Mouse (Mus musculus) neural tube, embryonic 13.5 days (tissue): ENCODE results near the gene Cln3. TPM values are rescaled to one million over a fixed set of nuclear protein-coding genes. Genes with fewer than 3 reads are reported as not detected.

Source experiments
- ATAC-seq: fragments of 200-750 bp; cut with Nextera tagmentation; 2 replicates; pipeline ENCODE4 v1.8.0; 2017; ENCODE audit warnings: low read depth, mild to moderate bottlenecking, moderate TSS enrichment, moderate library complexity
- H3K27ac ChIP-seq: fragments of 300-500 bp; sonication (generic); replicated peaks from 2 replicates; pipeline ENCODE4 v1.5.1; 2015; ENCODE audit warnings: moderate library complexity, mild to moderate bottlenecking, inconsistent platforms
- H3K27me3 ChIP-seq: fragments of 300-500 bp; sonication (generic); 2 replicates; pipeline ENCODE4 v1.6.1; 2015; ENCODE audit warnings: mild to moderate bottlenecking, inconsistent platforms
- H3K36me3 ChIP-seq: fragments of 300-500 bp; sonication (generic); 2 replicates; pipeline ENCODE4 v1.6.1; 2015; ENCODE audit warnings: mild to moderate bottlenecking, inconsistent platforms
- H3K4me1 ChIP-seq: fragments of 300-500 bp; sonication (generic); replicated peaks from 2 replicates; pipeline ENCODE4 v1.6.1; 2015; ENCODE audit warnings: inconsistent platforms
- H3K4me2 ChIP-seq: fragments of 300-500 bp; sonication (generic); 2 replicates; pipeline ENCODE4 v1.6.1; 2015; ENCODE audit warnings: inconsistent platforms, mild to moderate bottlenecking, moderate library complexity
- H3K4me3 ChIP-seq: fragments of 300-500 bp; sonication (generic); 2 replicates; pipeline ENCODE4 v1.5.1; 2015; ENCODE audit warnings: mild to moderate bottlenecking, inconsistent platforms
- H3K9ac ChIP-seq: fragments of 300-500 bp; sonication (generic); 2 replicates; pipeline ENCODE4 v1.6.1; 2015; ENCODE audit warnings: moderate library complexity, mild to moderate bottlenecking, inconsistent platforms
- H3K9me3 ChIP-seq: fragments of 300-500 bp; sonication (generic); 2 replicates; pipeline ENCODE4 v1.6.1; 2016; ENCODE audit warnings: inconsistent platforms
- WGBS: fragments of 180-500 bp; shearing (Covaris S2); methylation state at CpG from one replicate; pipeline ENCODE4 v1.1.7; 2015; 5-methylcytosine and 5-hydroxymethylcytosine counted together
- polyA plus RNA-seq: library from polyadenylated mRNA; unstranded; fragments of >200 nt; fragmentation: Nextera tagmentation; extraction: Ambion mirVana; gene quantifications from 2 replicates; pipeline ENCODE4 v1.2.1, GENCODE M21; 2015

Cln3 gene
- polyA plus RNA-seq, 1 experiment from 2014 or later: 26.3 TPM

DNA sequence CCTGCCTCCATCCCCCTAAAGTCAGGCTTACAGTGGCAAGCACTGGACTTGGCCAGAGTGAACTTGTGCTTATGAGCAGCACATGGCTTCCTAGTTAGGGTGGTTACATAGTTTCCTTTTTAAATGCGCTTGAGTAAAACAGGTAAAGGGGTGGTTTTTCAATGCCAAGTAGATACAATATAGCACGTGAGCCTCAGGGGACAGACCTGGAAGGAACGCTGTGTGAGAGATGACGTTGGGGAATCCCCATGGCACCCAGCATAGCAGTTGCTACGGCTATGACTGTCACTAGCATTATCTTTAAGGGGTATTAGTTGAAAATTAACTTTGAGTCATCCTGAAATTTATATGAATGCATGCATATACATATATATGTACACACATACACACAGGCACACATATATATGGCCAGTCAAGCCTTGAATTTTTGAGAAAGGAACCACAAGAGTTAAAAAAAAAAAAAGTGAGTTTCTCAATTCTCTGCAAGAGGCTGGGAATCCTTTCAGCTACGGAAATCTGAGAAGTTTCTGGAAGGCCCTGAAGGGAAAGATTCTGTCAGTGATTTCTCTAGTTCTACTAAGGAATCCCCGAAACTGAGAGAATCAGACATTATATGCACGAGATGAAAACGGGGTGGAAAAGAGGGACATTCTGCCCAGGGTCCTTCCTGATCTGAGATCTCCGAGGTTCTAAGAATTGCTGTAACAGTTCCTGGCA is 34.1 kb upstream of the Cln3 start:
- Histone ChIP-seq H3K4me2 (no peak overlapping the region), H3K27me3 (no peaks in the 10 kb centered on the region), H3K4me1 (peaks cover 5% of the 10 kb centered on the region), H3K4me3 (no peak overlapping the region), H3K9me3 (no peaks in the 10 kb centered on the region), H3K27ac (no peak overlapping the region), H3K36me3 (no peaks in the 10 kb centered on the region), H3K9ac (no peak overlapping the region)
- 84% methylated on average over 10 of the region's 10 CpGs for WGBS
- no peak for ATAC-seq

DNA sequence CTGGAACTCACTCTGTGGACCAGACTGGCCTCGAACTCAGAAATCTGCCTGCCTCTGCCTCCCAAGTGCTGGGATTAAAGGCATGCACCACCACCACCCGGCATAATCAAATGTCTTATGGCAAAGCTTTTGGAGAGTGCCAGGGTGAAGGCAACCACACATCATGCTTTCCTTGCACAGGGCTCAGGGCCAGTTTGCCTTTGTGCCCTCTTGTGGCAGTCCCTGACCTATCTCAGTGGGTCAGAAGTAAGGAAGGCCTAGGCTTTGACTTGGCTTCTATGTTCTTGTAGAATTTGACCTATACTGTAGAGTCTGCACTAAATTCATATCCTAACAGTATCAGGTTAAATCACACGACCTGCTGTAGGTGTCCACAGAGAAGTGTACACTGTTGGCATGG is 31.1 kb upstream of the Cln3 start:
- 75% methylated on average over 3 of the region's 3 CpGs for WGBS
- Histone ChIP-seq H3K36me3 (no peaks in the 10 kb centered on the region), H3K27me3 (no peaks in the 10 kb centered on the region), H3K4me2 (no peak overlapping the region), H3K4me3 (no peak overlapping the region), H3K9ac (no peak overlapping the region), H3K9me3 (no peaks in the 10 kb centered on the region), H3K27ac (no peak overlapping the region), H3K4me1 (no peaks in the 10 kb centered on the region)
- ATAC-seq: no peak

- 76% methylated on average over 3 of the region's 3 CpGs for WGBS
- H3K27ac ChIP-seq: no peak overlapping the region
- H3K27me3 ChIP-seq: no peaks in the 10 kb centered on the region
- H3K9ac ChIP-seq: no peak overlapping the region
- no peaks in the 10 kb centered on the region for H3K9me3 ChIP-seq
- no peak overlapping the region for H3K4me3 ChIP-seq
- no peaks in the 10 kb centered on the region for H3K4me1 ChIP-seq
- no peak for ATAC-seq
- no peak overlapping the region for H3K4me2 ChIP-seq
- H3K36me3 ChIP-seq: no peaks in the 10 kb centered on the region
Measured at GRCm38 (mm10) chr7:126612736-126613135, 27.1 kb upstream of the Cln3 start.

DNA sequence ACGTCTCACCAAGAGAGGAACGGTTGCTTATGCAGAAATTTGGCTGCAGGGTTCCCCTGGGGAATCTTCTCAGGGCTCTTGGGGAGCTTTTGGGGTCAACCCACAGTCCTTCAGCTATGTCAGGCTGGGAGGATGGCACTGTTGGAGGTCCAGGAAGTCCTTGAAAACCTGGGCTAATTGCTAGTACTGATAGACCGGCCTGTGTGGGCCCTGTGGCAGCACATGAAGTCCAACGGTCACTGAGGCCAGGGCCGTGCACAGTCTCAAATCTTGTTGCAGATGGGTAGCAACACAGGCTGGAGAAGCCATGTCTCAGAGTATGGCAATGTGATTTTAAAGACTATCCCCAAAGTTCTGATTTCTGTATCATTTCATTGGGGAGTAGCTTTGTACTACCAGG is 22.2 kb upstream of the Cln3 start:
- H3K4me1 ChIP-seq: no peaks in the 10 kb centered on the region
- no peak overlapping the region for H3K9ac ChIP-seq
- no peaks in the 10 kb centered on the region for H3K9me3 ChIP-seq
- H3K27me3 ChIP-seq: no peaks in the 10 kb centered on the region
- no peak overlapping the region for H3K4me3 ChIP-seq
- no peak overlapping the region for H3K27ac ChIP-seq
- no peaks in the 10 kb centered on the region for H3K36me3 ChIP-seq
- WGBS: 91% methylated on average over 5 of the region's 5 CpGs
- H3K4me2 ChIP-seq: no peak overlapping the region
- ATAC-seq: no peak

DNA sequence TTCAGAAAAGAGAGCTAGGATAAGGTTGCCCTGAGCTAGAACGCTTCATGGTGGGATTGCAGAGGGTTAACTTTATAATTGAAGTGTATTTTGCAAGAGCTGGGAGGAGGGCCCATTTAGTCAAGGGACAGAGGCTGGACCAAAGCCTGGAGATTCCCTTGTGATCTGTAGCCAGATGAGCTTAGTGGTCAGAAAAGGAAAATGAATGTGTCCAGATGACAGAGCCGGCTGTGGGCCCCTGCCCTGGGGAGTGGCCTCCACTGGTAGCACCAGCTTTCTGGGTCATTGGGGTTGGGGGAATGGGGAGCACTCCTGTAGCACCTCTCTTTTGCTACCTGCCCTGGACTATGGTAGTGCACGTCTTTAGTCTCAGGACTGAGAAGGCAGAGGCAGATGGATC is 21.4 kb upstream of the Cln3 start:
- Histone ChIP-seq H3K36me3 (no peaks in the 10 kb centered on the region), H3K4me1 (no peaks in the 10 kb centered on the region), H3K27ac (no peak overlapping the region), H3K4me2 (no peak overlapping the region), H3K27me3 (no peaks in the 10 kb centered on the region), H3K9me3 (no peaks in the 10 kb centered on the region), H3K4me3 (no peak overlapping the region), H3K9ac (no peak overlapping the region)
- ATAC-seq: no peak
- 78% methylated on average over 3 of the region's 3 CpGs for WGBS

- Histone ChIP-seq H3K36me3 (no peaks in the 10 kb centered on the region), H3K4me1 (no peaks in the 10 kb centered on the region)
Measured at GRCm38 (mm10) chr7:126606611-126607010, 21.0 kb upstream of the Cln3 start.

GRCm38 (mm10) chr7:126602650-126603049 is 17.0 kb upstream of the Cln3 start:
- Histone ChIP-seq H3K4me3 (no peak overlapping the region), H3K9ac (no peak overlapping the region), H3K4me2 (no peak overlapping the region), H3K27ac (no peak overlapping the region), H3K9me3 (no peaks in the 10 kb centered on the region), H3K4me1 (no peaks in the 10 kb centered on the region), H3K36me3 (no peaks in the 10 kb centered on the region), H3K27me3 (no peaks in the 10 kb centered on the region)
- WGBS: 87% methylated on average over 3 of the region's 3 CpGs
- no peak for ATAC-seq

More at GRCm38 (mm10) chr7:126606611-126607010, 21.0 kb upstream of the Cln3 start:
- no peaks in the 10 kb centered on the region for H3K27me3 ChIP-seq
- no peaks in the 10 kb centered on the region for H3K9me3 ChIP-seq
- no peak for ATAC-seq
- H3K9ac ChIP-seq: no peak overlapping the region
- H3K4me2 ChIP-seq: no peak overlapping the region
- H3K4me3 ChIP-seq: no peak overlapping the region
- 77% methylated on average over 5 of the region's 5 CpGs for WGBS
- H3K27ac ChIP-seq: no peak overlapping the region

GRCm38 (mm10) chr7:126601896-126602295 is 16.3 kb upstream of the Cln3 start:
- Histone ChIP-seq H3K27me3 (no peaks in the 10 kb centered on the region), H3K9ac (no peak overlapping the region), H3K9me3 (no peaks in the 10 kb centered on the region), H3K4me1 (no peaks in the 10 kb centered on the region), H3K4me3 (no peak overlapping the region), H3K27ac (no peak overlapping the region), H3K36me3 (no peaks in the 10 kb centered on the region), H3K4me2 (no peak overlapping the region)
- no peak for ATAC-seq
- 44% methylated on average over 5 of the region's 5 CpGs for WGBS

GRCm38 (mm10) chr7:126598919-126599318 is 13.3 kb upstream of the Cln3 start:
- no peak overlapping the region for H3K9ac ChIP-seq
- H3K4me2 ChIP-seq: no peak overlapping the region
- no peak for ATAC-seq
- H3K4me3 ChIP-seq: no peak overlapping the region
- H3K36me3 ChIP-seq: no peaks in the 10 kb centered on the region
- no peaks in the 10 kb centered on the region for H3K9me3 ChIP-seq
- no peak overlapping the region for H3K27ac ChIP-seq
- 80% methylated on average over 6 of the region's 6 CpGs for WGBS
- H3K4me1 ChIP-seq: no peaks in the 10 kb centered on the region
- no peaks in the 10 kb centered on the region for H3K27me3 ChIP-seq

GRCm38 (mm10) chr7:126596414-126596813 is 10.8 kb upstream of the Cln3 start:
- ATAC-seq: no peak
- Histone ChIP-seq H3K36me3 (no peaks in the 10 kb centered on the region), H3K4me3 (no peak overlapping the region), H3K27me3 (0 out of 2 replicates have a peak, but pooled peaks cover 4% of the 10 kb centered on the region), H3K27ac (no peak overlapping the region), H3K9ac (no peak overlapping the region), H3K9me3 (no peaks in the 10 kb centered on the region), H3K4me2 (no peak overlapping the region), H3K4me1 (no peaks in the 10 kb centered on the region)
- 74% methylated on average over 6 of the region's 6 CpGs for WGBS

GRCm38 (mm10) chr7:126595890-126596289 is 10.3 kb upstream of the Cln3 start:
- Histone ChIP-seq H3K4me3 (no peak overlapping the region), H3K9me3 (no peaks in the 10 kb centered on the region), H3K27ac (no peak overlapping the region), H3K4me2 (no peak overlapping the region), H3K36me3 (no peaks in the 10 kb centered on the region), H3K27me3 (0 out of 2 replicates have a peak, but pooled peaks cover 5% of the 10 kb centered on the region), H3K4me1 (no peaks in the 10 kb centered on the region), H3K9ac (no peak overlapping the region)
- ATAC-seq: no peak
- 85% methylated on average over 5 of the region's 5 CpGs for WGBS

GRCm38 (mm10) chr7:126594862-126595561 is 9.4 kb upstream of the Cln3 start, which contains the start of gene Il27:
Gene Il27 (minus strand): TSS chr7:126594941.
- WGBS: 81% methylated on average over 11 of the region's 11 CpGs
- no peaks in the 10 kb centered on the region for H3K9me3 ChIP-seq
- H3K36me3 ChIP-seq: no peaks in the 10 kb centered on the region
- no peak within 1 kb of the TSS for H3K9ac ChIP-seq
- no peak within 1 kb of the TSS for H3K4me2 ChIP-seq
- no peak within 1 kb of the TSS for H3K27ac ChIP-seq
- ATAC-seq: no peak
- 0 out of 2 replicates have a peak, but pooled peaks cover 8% of the 10 kb centered on the region for H3K27me3 ChIP-seq
- no peak within 1 kb of the TSS for H3K4me3 ChIP-seq
- no peaks in the 10 kb centered on the region for H3K4me1 ChIP-seq
